Mouse (Mus musculus) right cerebral cortex, postnatal 4 days (tissue): ENCODE results near the gene Ift27.

Experiments
- DNase-seq: peaks from one replicate; pipeline ENCODE4 v3.0.0-alpha.2; 2022

The Ift27 gene

GRCm38 (mm10) chr15:78173972-78174886, at the start of gene Ift27:
TSS of gene Ift27 (minus strand) at chr15:78174107.
- peak; percentile 87 for DNase-seq

GRCm38 (mm10) chr15:78215269-78215668, 41.4 kb upstream of the Ift27 start:
- no peak for DNase-seq

- DNase-seq: no peak
Observed at GRCm38 (mm10) chr15:78211367-78211766, 37.5 kb upstream of the Ift27 start.

GRCm38 (mm10) chr15:78210203-78210602, 36.3 kb upstream of the Ift27 start:
- no peak for DNase-seq

- DNase-seq: no peak
Observed at GRCm38 (mm10) chr15:78206312-78206711, 32.4 kb upstream of the Ift27 start, which contains the start of gene Pvalb. TSS of gene Pvalb (minus strand) at chr15:78206400.

- peak; percentile 39 for DNase-seq
Observed at GRCm38 (mm10) chr15:78205192-78205591, 31.3 kb upstream of the Ift27 start.

GRCm38 (mm10) chr15:78204053-78204847, 30.3 kb upstream of the Ift27 start:
- peak; percentile 77 for DNase-seq

GRCm38 (mm10) chr15:78195096-78195880, 21.4 kb upstream of the Ift27 start:
- no peak for DNase-seq

- no peak for DNase-seq
Observed at GRCm38 (mm10) chr15:78194320-78194719, 20.4 kb upstream of the Ift27 start.

- no peak for DNase-seq
Observed at GRCm38 (mm10) chr15:78189636-78190035, 15.7 kb upstream of the Ift27 start.

- no peak for DNase-seq
Observed at GRCm38 (mm10) chr15:78188546-78188945, 14.6 kb upstream of the Ift27 start.

GRCm38 (mm10) chr15:78186906-78187305, 13.0 kb upstream of the Ift27 start:
- DNase-seq: no peak

GRCm38 (mm10) chr15:78185609-78186008, 11.7 kb upstream of the Ift27 start:
- DNase-seq: no peak

GRCm38 (mm10) chr15:78184855-78185254, 10.9 kb upstream of the Ift27 start:
- DNase-seq: peak; percentile 62

GRCm38 (mm10) chr15:78181701-78182405, 7.9 kb upstream of the Ift27 start:
- peak; percentile 82 for DNase-seq

- DNase-seq: no peak
Observed at GRCm38 (mm10) chr15:78179775-78180174, 5.9 kb upstream of the Ift27 start.

- peak; percentile 89 for DNase-seq
Observed at GRCm38 (mm10) chr15:78178397-78178796, 4.5 kb upstream of the Ift27 start.

- DNase-seq: no peak
Observed at GRCm38 (mm10) chr15:78177257-78177656, 3.4 kb upstream of the Ift27 start.

GRCm38 (mm10) chr15:78174887-78175245, 959 bp upstream of the Ift27 start:
- DNase-seq: no peak

GRCm38 (mm10) chr15:78172899-78173817, 749 bp downstream of the Ift27 start:
- no peak for DNase-seq

- peak; percentile 44 for DNase-seq
Observed at GRCm38 (mm10) chr15:78172256-78172898, 1.5 kb downstream of the Ift27 start.
